Mouse (Mus musculus) heart, adult 2 months (tissue): ENCODE results near the gene Dis3l. TPM values are rescaled to one million over a fixed set of nuclear protein-coding genes. Genes with fewer than 3 reads are reported as not detected.

Experiments
- DNase-seq, 2 experiments: peaks; one replicate each; pipeline ENCODE4 v3.0.0; 2021
- H3K27ac ChIP-seq: fragments of 200-600 bp; 2 replicates; pipeline ENCODE4 v1.8.1; 2022
- H3K27me3 ChIP-seq: fragments of 200-500 bp; 2 replicates; pipeline ENCODE4 v1.6.1; 2012; ENCODE audit warnings: mild to moderate bottlenecking, low read length, inconsistent platforms, mixed read lengths; ENCODE audit not compliant: control insufficient read depth, insufficient read depth
- H3K36me3 ChIP-seq: fragments of 200-500 bp; 2 replicates; pipeline ENCODE4 v1.6.1; 2012; ENCODE audit warnings: low read length, inconsistent platforms; ENCODE audit not compliant: control insufficient read depth, insufficient read depth
- H3K4me1 ChIP-seq: fragments of 200-500 bp; 2 replicates; pipeline ENCODE4 v1.6.1; 2011; ENCODE audit warnings: low read length; ENCODE audit not compliant: control insufficient read depth, insufficient read depth
- H3K4me3 ChIP-seq: fragments of 200-600 bp; 2 replicates; pipeline ENCODE4 v1.8.1; 2022
- H3K79me2 ChIP-seq: fragments of 200-500 bp; replicated peaks from 2 replicates; pipeline ENCODE4 v1.6.1; 2012; ENCODE audit warnings: mild to moderate bottlenecking, inconsistent platforms, low read length, moderate library complexity, mixed read lengths; ENCODE audit not compliant: control insufficient read depth, insufficient read depth
- H3K9ac ChIP-seq: fragments of 200-500 bp; 2 replicates; pipeline ENCODE4 v1.6.1; 2012; ENCODE audit warnings: low read depth, mild to moderate bottlenecking, control low read depth, inconsistent platforms, low read length, mixed read lengths
- CTCF ChIP-seq: fragments of 200-600 bp; IDR thresholded peaks from 2 replicates; pipeline ENCODE4 v1.8.1; 2022; ENCODE audit warnings: antibody characterized with exemption, mild to moderate bottlenecking, moderate library complexity
- EP300 ChIP-seq: fragments of 200-500 bp; IDR thresholded peaks from 2 replicates; pipeline ENCODE4 v1.6.1; 2011; ENCODE audit warnings: low read depth, low read length, control low read depth; ENCODE audit not compliant: insufficient read depth
- POLR2A ChIP-seq: fragments of 200-500 bp; IDR thresholded peaks from 2 replicates; pipeline ENCODE4 v1.6.1; 2011; ENCODE audit warnings: mild to moderate bottlenecking, low read depth, low read length, control low read depth; ENCODE audit not compliant: insufficient read depth
- WGBS: fragments of 180-500 bp; shearing (Covaris S2); methylation state at CpG from one replicate; pipeline ENCODE4 v1.1.7; 2018; 5-methylcytosine and 5-hydroxymethylcytosine counted together
- intact Hi-C: fragments of 180-260 bp; cut with DNase I; formaldehyde crosslinking; loops from one replicate; pipeline ENCODE4 v1.15.1; 2025
- polyA plus RNA-seq: library from polyadenylated mRNA; depleted of rRNA; stranded (reverse); fragments of >200 nt; gene quantifications from 2 replicates; pipeline ENCODE4 v1.2.3, GENCODE M21; 2012
- total RNA-seq, 2 experiments: library from RNA; stranded (reverse); gene quantifications; 2 replicates each; pipeline ENCODE4 v1.2.3; 2021

Dis3l gene
- total and polyA plus RNA-seq, 3 experiments, result 10.6 to 24.6 (median 24.5) TPM

DNA sequence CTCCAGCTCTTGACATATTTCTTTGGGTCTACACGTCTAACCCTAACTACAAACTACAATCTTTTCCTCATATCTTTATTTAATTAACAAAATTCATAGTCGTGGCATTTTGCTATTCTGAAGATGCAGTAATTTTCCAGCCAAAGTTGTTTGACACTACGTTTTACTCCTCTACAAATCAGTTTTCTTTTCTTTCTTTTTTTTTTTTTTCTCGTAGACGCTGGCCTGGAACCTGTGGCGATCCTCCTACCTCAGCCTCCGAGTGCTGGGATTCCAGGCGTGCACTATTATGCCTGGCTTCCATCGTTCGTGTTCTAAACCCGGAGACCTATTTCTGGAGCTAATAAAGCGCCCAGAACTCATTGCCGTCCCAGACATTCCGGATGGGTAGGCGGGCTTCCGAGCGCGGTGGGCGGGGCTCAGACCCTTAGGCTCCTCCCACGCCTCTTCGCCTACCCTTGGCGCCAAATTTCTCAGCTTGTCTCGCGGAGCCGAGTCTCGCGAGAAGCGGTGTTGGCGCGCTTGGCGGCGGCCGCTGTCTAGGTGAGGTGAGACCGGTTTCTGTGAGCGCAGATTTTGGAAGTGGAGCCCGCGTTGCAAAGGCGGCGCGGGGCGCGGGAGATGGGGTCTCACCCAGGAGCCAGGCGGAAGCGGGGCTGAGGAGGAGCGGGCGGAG is 59.8 kb downstream of the Dis3l start, which contains the start of gene Tipin:
TSS of gene Tipin (plus strand) at position 477 of the 676 bp plus-strand sequence.
- 2% methylated on average over 45 of the region's 46 CpGs for WGBS
- intact Hi-C loops, result loop anchor here (2.0 to 5.0 kb wide), 2 partner anchors 28 to 61 kb away; partner anchors contain the start of genes Dis3l and Map2k1
- peak within 1 kb of the TSS; percentile 94 for H3K4me3 ChIP-seq

DNA sequence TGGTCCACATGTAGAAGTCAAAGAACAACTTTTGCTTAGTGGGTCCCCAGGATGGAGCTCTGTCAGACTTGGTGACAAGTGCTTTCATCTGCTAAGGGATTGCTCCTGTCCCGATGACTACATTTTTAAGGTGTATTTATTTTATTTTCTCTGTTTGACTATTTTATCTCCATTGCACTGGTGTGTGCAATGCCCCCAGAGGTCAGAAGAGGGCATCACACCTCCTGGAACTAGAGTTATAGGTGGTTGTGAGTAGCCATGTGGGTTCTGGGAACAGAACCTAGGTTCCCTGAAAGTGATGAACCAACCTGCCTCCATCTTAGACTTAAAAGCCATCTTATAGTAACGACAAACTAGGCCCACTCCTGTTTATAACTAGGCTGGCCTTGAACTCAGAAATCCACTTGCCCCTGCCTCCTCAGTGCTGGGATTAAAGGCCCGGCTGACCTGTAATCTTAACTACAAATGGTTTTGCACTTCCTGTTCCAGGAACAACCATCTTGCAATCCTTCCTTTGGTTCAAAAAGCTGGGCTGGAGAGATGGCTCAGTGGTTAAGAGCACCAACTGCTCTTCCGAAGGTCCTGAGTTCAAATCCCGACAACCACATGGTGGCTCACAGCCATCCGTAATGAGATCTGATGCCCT is 62.3 kb downstream of the Dis3l start:
- Histone ChIP-seq H3K27me3 (no peaks in the 10 kb centered on the region), H3K27ac (no peak overlapping the region), H3K4me1 (no peaks in the 10 kb centered on the region), H3K36me3 (peaks cover 4% of the 10 kb centered on the region; the same call in 1 of the 2 replicates), H3K4me3 (no peak overlapping the region), H3K9ac (no peak overlapping the region), H3K79me2 (no peaks in the 10 kb centered on the region)
- DNase-seq, result no peak
- TF ChIP-seq EP300, result no peak
- no peak for TF ChIP-seq POLR2A
- TF ChIP-seq CTCF, result no peak
- intact Hi-C loops, result no loop called here
- WGBS, result 86% methylated on average over 6 of the region's 6 CpGs

More for the DNA sequence above, 59.8 kb downstream of the Dis3l start, which contains the start of gene Tipin:
- Histone ChIP-seq H3K4me1 (no peaks in the 10 kb centered on the region), H3K27me3 (no peaks in the 10 kb centered on the region), H3K27ac (peak within 1 kb of the TSS; percentile 88), H3K9ac (peak within 1 kb of the TSS; percentile 90), H3K79me2 (no peaks in the 10 kb centered on the region), H3K36me3 (peaks cover 4% of the 10 kb centered on the region; the same call in 1 of the 2 replicates)
- no peak for TF ChIP-seq CTCF
- TF ChIP-seq POLR2A, result peak; percentile 78
- DNase-seq, result peak; percentile 96 to 98

DNA sequence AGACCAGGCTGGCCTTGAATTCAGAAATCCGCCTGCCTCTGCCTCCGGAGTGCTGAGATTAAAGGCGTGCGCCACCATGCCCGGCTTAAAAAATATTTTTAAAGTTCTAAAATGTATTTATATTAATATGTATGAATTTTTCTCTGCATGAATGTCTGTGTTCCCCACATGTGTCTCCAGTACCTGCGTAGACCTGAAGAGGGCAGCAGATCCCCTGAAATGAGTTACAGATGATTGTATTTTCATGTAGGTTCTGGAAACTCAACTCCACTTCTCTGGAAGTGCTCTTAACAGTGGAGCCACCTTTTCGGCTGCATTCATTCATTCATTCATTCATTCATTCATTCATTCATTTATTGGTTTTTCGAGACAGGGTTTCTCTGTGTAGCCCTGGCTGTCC is 63.4 kb downstream of the Dis3l start:
- intact Hi-C loops, result no loop called here
- WGBS, result 65% methylated on average over 8 of the region's 8 CpGs

DNA sequence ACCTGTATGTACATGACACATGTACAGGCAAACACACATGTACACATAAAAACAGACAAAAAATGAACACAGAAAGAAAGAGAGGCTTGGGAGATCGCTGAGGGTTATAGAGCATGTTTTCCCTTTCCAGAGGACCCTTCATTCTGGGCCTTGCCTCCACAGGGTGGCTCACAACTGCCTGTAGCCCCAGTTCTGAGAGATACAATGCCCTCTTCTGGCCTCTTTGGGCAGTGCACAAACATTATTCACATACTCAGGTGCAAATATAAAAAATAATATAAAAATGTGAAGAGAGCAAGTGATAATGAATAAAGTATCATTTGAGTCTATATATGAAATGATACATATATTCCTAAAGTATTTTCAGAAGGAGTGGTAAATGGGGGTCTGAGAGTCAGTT is 66.2 kb downstream of the Dis3l start:
- intact Hi-C loops, result no loop called here
- H3K9ac ChIP-seq, result no peak overlapping the region
- no peak overlapping the region for H3K4me3 ChIP-seq
- H3K27ac ChIP-seq, result no peak overlapping the region
- no peak for DNase-seq
- H3K4me1 ChIP-seq, result no peaks in the 10 kb centered on the region
- TF ChIP-seq POLR2A (no peak), CTCF (peak; percentile 46)
- H3K27me3 ChIP-seq, result no peaks in the 10 kb centered on the region
- no peaks in the 10 kb centered on the region for H3K79me2 ChIP-seq
- 81% methylated on average over 1 of the region's 1 CpGs for WGBS
- no peaks in the 10 kb centered on the region for H3K36me3 ChIP-seq

More for the DNA sequence above, 63.4 kb downstream of the Dis3l start:
- Histone ChIP-seq H3K27ac (no peak overlapping the region), H3K4me3 (no peak overlapping the region), H3K27me3 (no peaks in the 10 kb centered on the region), H3K9ac (no peak overlapping the region), H3K36me3 (peaks cover 4% of the 10 kb centered on the region; the same call in 1 of the 2 replicates), H3K79me2 (no peaks in the 10 kb centered on the region), H3K4me1 (no peaks in the 10 kb centered on the region)
- TF ChIP-seq POLR2A, result no peak
- TF ChIP-seq CTCF, result peak; percentile 90
- peak; percentile 46 to 77 for DNase-seq

DNA sequence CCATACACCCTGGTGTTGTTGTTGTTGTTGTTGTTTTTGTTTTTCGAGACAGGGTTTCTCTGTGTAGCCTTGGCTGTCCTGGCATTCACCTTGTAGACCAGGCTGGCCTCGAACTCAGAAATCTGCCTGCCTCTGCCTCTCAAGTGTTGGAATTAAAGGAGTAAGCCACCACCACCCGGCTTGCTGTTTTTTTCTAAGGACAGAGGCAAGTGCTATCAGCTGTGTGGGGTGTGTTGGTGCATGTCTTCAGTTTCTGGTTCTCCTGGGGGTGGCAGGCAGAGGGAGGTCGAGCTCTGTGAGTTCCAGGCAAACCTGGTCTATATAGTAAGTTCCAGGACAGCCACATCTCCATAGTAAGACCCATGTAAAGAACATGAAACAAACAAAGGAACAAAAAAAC is 66.8 kb downstream of the Dis3l start:
- Histone ChIP-seq H3K27ac (no peak overlapping the region), H3K79me2 (no peaks in the 10 kb centered on the region), H3K36me3 (no peaks in the 10 kb centered on the region), H3K4me1 (no peaks in the 10 kb centered on the region), H3K9ac (no peak overlapping the region), H3K27me3 (no peaks in the 10 kb centered on the region), H3K4me3 (no peak overlapping the region)
- WGBS, result 68% methylated on average over 4 of the region's 4 CpGs
- DNase-seq, result no peak
- no peak for TF ChIP-seq CTCF
- no peak for TF ChIP-seq POLR2A
- intact Hi-C loops, result no loop called here

DNA sequence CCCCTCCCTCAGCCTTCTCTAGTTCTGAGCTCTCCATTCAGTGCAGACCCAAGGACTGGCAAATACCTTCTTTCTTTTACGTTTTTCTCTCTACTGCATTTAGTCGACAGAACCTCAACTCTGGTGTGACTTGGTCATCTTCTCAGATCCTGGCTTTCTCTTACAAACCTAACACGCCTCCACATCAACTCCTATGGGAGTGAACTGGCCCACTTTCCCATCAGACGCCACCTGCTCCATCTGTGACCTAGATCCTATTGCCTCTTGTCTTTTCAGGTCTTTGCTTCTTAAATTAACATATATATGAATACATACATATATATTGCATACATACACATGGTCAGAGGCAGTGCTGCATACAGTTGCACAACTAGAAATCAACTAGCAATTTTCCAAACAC is 67.3 kb downstream of the Dis3l start:
- H3K4me3 ChIP-seq, result no peak overlapping the region
- H3K36me3 ChIP-seq, result no peaks in the 10 kb centered on the region
- DNase-seq, result no peak
- no peaks in the 10 kb centered on the region for H3K27me3 ChIP-seq
- WGBS, result 70% methylated on average over 4 of the region's 4 CpGs
- intact Hi-C loops, result loop anchor here (2.0 kb wide), 1 partner anchor 135 kb away; no protein-coding TSS in a partner anchor
- H3K27ac ChIP-seq, result no peak overlapping the region
- H3K4me1 ChIP-seq, result no peaks in the 10 kb centered on the region
- TF ChIP-seq POLR2A (no peak), CTCF (no peak), EP300 (no peak)
- H3K79me2 ChIP-seq, result no peaks in the 10 kb centered on the region
- no peak overlapping the region for H3K9ac ChIP-seq
